Mouse (Mus musculus) hindbrain, postnatal 0 days (tissue): ENCODE results near the gene Iscu. TPM values are rescaled to one million over a fixed set of nuclear protein-coding genes. Genes with fewer than 3 reads are reported as not detected.

Source experiments
- ATAC-seq: fragments of 200-750 bp; cut with Nextera tagmentation; 2 replicates; pipeline ENCODE4 v1.8.0; 2017; ENCODE audit warnings: mild to moderate bottlenecking, moderate TSS enrichment, moderate library complexity
- DNase-seq: peaks from one replicate; pipeline ENCODE4 v3.0.0-alpha.2; 2015; ENCODE audit warnings: low spot score
- H3K27ac ChIP-seq: fragments of 300-500 bp; sonication (generic); 2 replicates; pipeline ENCODE4 v1.5.1; 2014; ENCODE audit warnings: mild to moderate bottlenecking
- H3K27me3 ChIP-seq: fragments of 300-500 bp; sonication (generic); 2 replicates; pipeline ENCODE4 v1.6.1; 2014; ENCODE audit warnings: low read length, mixed read lengths; ENCODE audit not compliant: insufficient read depth
- H3K36me3 ChIP-seq: fragments of 300-500 bp; sonication (generic); 2 replicates; pipeline ENCODE4 v1.6.1; 2014; ENCODE audit warnings: low read length, mixed read lengths; ENCODE audit not compliant: insufficient read depth
- H3K4me1 ChIP-seq: fragments of 300-500 bp; sonication (generic); 2 replicates; pipeline ENCODE4 v1.6.1; 2014; ENCODE audit warnings: antibody characterized with exemption, low read length, mixed read lengths; ENCODE audit not compliant: insufficient read depth
- H3K4me2 ChIP-seq: fragments of 300-500 bp; sonication (generic); 2 replicates; pipeline ENCODE4 v1.6.1; 2014; ENCODE audit warnings: low read depth, mild to moderate bottlenecking, low read length, moderate library complexity, mixed read lengths
- H3K4me3 ChIP-seq: fragments of 300-500 bp; sonication (generic); 2 replicates; pipeline ENCODE4 v1.5.1; 2014; ENCODE audit warnings: low read length
- H3K9ac ChIP-seq: fragments of 300-500 bp; sonication (generic); replicated peaks from 2 replicates; pipeline ENCODE4 v1.6.1; 2014; ENCODE audit warnings: mild to moderate bottlenecking, low read length, moderate library complexity, mixed read lengths
- H3K9me3 ChIP-seq: fragments of 300-500 bp; sonication (generic); 2 replicates; pipeline ENCODE4 v1.6.1; 2016; ENCODE audit warnings: low read length, mixed read lengths
- CTCF ChIP-seq: IDR thresholded peaks from 2 replicates; pipeline ENCODE4 v1.5.1; 2016; ENCODE audit warnings: antibody characterized with exemption, control low read depth, low read depth
- WGBS: fragments of 180-500 bp; shearing (Covaris S2); extraction: QIAGEN DNeasy Blood & Tissue Kit; methylation state at CpG from one replicate; pipeline ENCODE4 v1.1.7; 2014; 5-methylcytosine and 5-hydroxymethylcytosine counted together
- polyA plus RNA-seq: library from polyadenylated mRNA; unstranded; fragments of >200 nt; fragmentation: Nextera tagmentation; extraction: Ambion mirVana; gene quantifications from 2 replicates; pipeline ENCODE4 v1.2.1, GENCODE M21; 2015
- total RNA-seq: library from RNA; depleted of rRNA; stranded (reverse); fragments of >200 nt; gene quantifications from 2 replicates; pipeline ENCODE4 v1.2.3, GENCODE M21; 2014

Iscu gene
- total and polyA plus RNA-seq, 2 experiments from 2014 or later, result 77.9 to 111 TPM

- ATAC-seq, result peak; percentile 16
- H3K4me3 ChIP-seq, result peak overlapping the region; percentile 51
- no peak for TF ChIP-seq CTCF
- peaks cover 29% of the 10 kb centered on the region for H3K36me3 ChIP-seq
- no peaks in the 10 kb centered on the region for H3K4me1 ChIP-seq
- peak overlapping the region; percentile 70 for H3K9ac ChIP-seq
- H3K9me3 ChIP-seq, result no peaks in the 10 kb centered on the region
- no peak for DNase-seq
- peak overlapping the region; percentile 97 for H3K27ac ChIP-seq
- 3% methylated on average over 10 of the region's 10 CpGs for whole genome bisulfite sequencing
- no peaks in the 10 kb centered on the region for H3K27me3 ChIP-seq
- H3K4me2 ChIP-seq, result peak overlapping the region; percentile 92
Observed at GRCm38 (mm10) chr5:113736113-113736502, 36.4 kb upstream of the Iscu start.

GRCm38 (mm10) chr5:113736522-113737164 is 35.9 kb upstream of the Iscu start:
- H3K27ac ChIP-seq, result peak overlapping the region; percentile 97
- WGBS, result 35% methylated on average over 15 of the region's 15 CpGs
- no peaks in the 10 kb centered on the region for H3K9me3 ChIP-seq
- peak overlapping the region; percentile 51 for H3K4me3 ChIP-seq
- DNase-seq (no peak), ATAC-seq (no peak)
- TF ChIP-seq CTCF, result peak; percentile 36; the same call in 1 of the 2 replicates
- no peaks in the 10 kb centered on the region for H3K27me3 ChIP-seq
- H3K9ac ChIP-seq, result peak overlapping the region; percentile 70
- peak overlapping the region; percentile 92 for H3K4me2 ChIP-seq
- peaks cover 34% of the 10 kb centered on the region for H3K36me3 ChIP-seq
- no peaks in the 10 kb centered on the region for H3K4me1 ChIP-seq

- no peak overlapping the region for H3K9ac ChIP-seq
Observed at GRCm38 (mm10) chr5:113737607-113738237, 34.8 kb upstream of the Iscu start.

GRCm38 (mm10) chr5:113747629-113748028 is 24.9 kb upstream of the Iscu start:
- Histone ChIP-seq H3K9me3 (no peaks in the 10 kb centered on the region), H3K4me1 (no peaks in the 10 kb centered on the region), H3K4me2 (no peak overlapping the region), H3K9ac (no peak overlapping the region), H3K36me3 (peaks cover 90% of the 10 kb centered on the region), H3K27me3 (no peaks in the 10 kb centered on the region), H3K27ac (no peak overlapping the region), H3K4me3 (no peak overlapping the region)
- DNase-seq, result no peak
- WGBS, result 94% methylated on average over 5 of the region's 5 CpGs
- peak; percentile 43 for TF ChIP-seq CTCF
- ATAC-seq, result no peak

More at GRCm38 (mm10) chr5:113737607-113738237, 34.8 kb upstream of the Iscu start:
- Histone ChIP-seq H3K27ac (no peak overlapping the region), H3K4me3 (no peak overlapping the region), H3K4me1 (no peaks in the 10 kb centered on the region), H3K36me3 (peaks cover 45% of the 10 kb centered on the region), H3K9me3 (no peaks in the 10 kb centered on the region), H3K27me3 (no peaks in the 10 kb centered on the region), H3K4me2 (no peak overlapping the region)
- DNase-seq (no peak), ATAC-seq (no peak)
- no peak for TF ChIP-seq CTCF
- 94% methylated on average over 11 of the region's 11 CpGs for WGBS

- Histone ChIP-seq H3K9me3 (no peaks in the 10 kb centered on the region), H3K4me3 (no peak overlapping the region), H3K4me1 (no peaks in the 10 kb centered on the region), H3K36me3 (peaks cover 97% of the 10 kb centered on the region), H3K9ac (no peak overlapping the region), H3K27ac (no peak overlapping the region), H3K4me2 (no peak overlapping the region), H3K27me3 (no peaks in the 10 kb centered on the region)
- peak; percentile 54 for ATAC-seq
- WGBS, result 89% methylated on average over 13 of the region's 13 CpGs
- TF ChIP-seq CTCF, result no peak
- no peak for DNase-seq
Observed at GRCm38 (mm10) chr5:113748556-113749331, 23.8 kb upstream of the Iscu start.

- no peaks in the 10 kb centered on the region for H3K9me3 ChIP-seq
- H3K27me3 ChIP-seq, result no peaks in the 10 kb centered on the region
- H3K36me3 ChIP-seq, result peaks cover 94% of the 10 kb centered on the region
- no peak overlapping the region for H3K4me3 ChIP-seq
- ATAC-seq (no peak), DNase-seq (no peak)
- H3K4me2 ChIP-seq, result no peak overlapping the region
- TF ChIP-seq CTCF, result no peak
- no peak overlapping the region for H3K27ac ChIP-seq
- H3K9ac ChIP-seq, result no peak overlapping the region
- 82% methylated on average over 9 of the region's 9 CpGs for WGBS
- no peaks in the 10 kb centered on the region for H3K4me1 ChIP-seq
Observed at GRCm38 (mm10) chr5:113751521-113752157, 20.9 kb upstream of the Iscu start.
